Mouse (Mus musculus) spleen, adult 2 months (tissue): ENCODE results near the gene Ccdc134.

ENCODE experiments used
- CTCF ChIP-seq: fragments of 200-500 bp; IDR thresholded peaks from 2 replicates; pipeline ENCODE4 v1.5.1; 2011; ENCODE audit warnings: mild to moderate bottlenecking, inconsistent platforms; ENCODE audit not compliant: insufficient read depth, insufficient read length, insufficient replicate concordance; ENCODE audit errors: extremely low read depth
- POLR2A ChIP-seq: fragments of 200-500 bp; IDR thresholded peaks from 2 replicates; pipeline ENCODE4 v1.6.1; 2011; ENCODE audit warnings: low read depth, low read length, inconsistent platforms

DNA sequence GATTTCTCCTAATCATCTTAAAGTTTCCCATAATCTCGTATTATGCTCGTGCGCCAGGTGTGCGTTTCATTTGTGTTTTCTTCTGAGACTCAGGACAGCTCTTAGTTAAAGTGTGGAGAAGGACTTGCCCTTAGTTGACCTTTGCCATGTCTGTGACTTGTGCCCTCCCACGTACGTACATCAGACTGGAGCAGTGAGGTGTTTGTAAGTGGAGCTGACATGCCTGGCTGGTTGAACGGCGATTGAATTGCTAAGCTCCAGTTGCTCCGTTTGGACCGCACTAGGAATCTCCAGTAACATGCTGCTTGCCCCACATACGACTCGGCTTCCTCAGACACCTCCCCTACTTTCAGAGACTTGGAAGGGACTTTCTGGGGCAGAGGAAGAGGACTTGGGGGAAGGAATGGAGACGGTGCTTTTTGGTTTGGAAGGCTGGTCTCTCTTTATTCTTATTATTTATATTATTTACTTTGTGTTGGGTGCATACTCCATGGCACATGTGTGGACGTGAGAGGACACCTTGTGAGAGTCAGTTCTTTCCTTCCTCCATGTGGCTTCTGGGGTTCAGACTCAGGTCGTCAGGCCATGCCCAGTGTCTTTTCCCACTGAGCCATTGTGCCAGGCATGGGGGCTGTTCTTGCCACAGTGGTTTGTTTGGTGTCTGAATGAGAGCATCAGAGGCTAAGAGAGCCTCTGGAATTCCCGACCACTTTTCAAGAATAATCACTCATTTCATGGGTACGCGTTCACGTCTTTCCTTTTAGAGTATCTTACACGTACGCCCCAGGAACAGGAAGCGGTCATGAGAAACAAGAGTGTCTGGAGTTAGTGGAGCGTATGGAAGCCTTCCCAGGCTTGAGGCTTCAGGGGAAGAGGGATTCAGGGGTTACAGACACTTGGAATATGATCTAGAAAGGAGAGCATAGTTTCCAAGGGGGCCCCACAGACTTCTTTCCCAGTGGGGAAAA lies 39.8 kb downstream of the Ccdc134 start:
- TF ChIP-seq CTCF (no peak), POLR2A (no peak)
